Mouse (Mus musculus): ENCODE results near the gene Vapa. TPM values are rescaled to one million over a fixed set of nuclear protein-coding genes. Genes with fewer than 3 reads are reported as not detected.

The Vapa gene
- 160 and 205 TPM in 2 replicates for polyA plus RNA-seq (2015; fragmentation: Nextera tagmentation; extraction: Ambion mirVana)

DNA sequence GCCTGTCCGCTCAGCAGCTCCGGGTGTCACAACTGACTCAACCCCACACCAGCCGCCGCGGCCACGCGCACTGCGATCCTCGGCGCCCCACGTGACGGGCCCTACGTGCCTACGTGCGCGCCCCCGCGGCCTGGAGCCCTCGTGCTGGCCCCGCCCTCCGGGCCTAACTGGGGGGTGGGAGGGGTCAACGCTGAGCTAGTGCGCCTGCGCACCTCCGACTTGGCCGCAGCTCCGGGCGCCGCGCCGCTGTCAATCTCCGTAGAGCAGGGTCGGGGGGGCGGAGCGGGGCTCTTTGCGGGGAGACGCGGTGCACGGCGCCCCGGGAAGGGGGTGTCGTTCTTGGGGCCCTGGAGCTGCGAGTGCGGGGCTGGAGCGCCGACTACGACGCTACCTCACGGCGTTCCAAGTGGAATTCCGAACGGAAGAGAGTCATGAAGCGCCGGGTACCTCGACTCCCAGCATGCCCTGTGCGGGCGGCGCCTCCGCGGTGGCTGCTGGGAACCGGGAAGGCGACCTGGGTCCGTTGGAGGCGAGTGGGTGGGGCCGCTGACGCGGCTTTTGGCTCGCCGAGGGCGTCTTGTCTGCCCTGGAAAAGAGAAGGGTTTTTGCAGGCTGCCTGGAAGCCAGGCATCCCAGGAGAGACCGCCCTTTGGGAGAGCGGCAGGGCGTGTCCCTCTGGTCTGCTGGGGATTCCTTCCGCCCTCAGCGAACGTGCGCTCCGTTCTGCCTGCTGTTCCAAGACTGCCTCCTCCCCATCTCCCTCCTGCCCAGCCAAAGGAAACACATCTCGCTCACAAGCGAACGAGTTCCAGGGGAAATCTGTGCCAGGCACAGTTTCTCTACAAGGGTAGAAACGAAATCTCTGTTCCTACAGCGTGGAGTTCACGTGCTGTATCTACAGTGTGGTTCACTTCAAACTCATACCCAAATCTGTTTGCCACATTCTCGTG, at the start of gene Vapa:
Gene Vapa, minus strand, starts transcription at position 93 of the 950 bp plus-strand sequence.

DNA sequence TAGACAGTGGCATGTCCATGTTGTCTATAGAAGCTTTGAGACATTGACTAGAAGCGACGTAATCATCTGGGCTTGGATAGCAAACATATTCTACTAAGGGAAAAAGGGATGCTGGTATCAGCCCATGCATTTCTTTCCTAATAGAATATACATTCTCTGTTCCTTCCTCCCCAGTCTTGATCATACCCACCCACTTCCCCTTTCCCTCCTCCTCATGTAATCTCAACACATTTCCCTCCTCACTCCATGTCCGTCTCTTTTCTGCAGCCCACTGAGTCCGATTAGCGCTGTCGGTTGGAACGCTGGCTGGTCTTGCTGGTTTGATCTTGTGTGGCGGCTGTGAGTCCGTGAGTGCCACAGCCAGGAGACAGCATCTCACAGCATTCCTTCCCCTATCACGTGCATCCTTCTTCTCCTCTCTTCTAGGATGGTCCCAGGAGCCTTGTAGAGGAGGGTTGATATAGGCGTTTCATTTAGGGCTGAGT, 28.4 kb upstream of the Vapa start, which contains the start of gene Txndc2:
Gene Txndc2, minus strand, starts transcription at position 435 of the 485 bp plus-strand sequence.

DNA sequence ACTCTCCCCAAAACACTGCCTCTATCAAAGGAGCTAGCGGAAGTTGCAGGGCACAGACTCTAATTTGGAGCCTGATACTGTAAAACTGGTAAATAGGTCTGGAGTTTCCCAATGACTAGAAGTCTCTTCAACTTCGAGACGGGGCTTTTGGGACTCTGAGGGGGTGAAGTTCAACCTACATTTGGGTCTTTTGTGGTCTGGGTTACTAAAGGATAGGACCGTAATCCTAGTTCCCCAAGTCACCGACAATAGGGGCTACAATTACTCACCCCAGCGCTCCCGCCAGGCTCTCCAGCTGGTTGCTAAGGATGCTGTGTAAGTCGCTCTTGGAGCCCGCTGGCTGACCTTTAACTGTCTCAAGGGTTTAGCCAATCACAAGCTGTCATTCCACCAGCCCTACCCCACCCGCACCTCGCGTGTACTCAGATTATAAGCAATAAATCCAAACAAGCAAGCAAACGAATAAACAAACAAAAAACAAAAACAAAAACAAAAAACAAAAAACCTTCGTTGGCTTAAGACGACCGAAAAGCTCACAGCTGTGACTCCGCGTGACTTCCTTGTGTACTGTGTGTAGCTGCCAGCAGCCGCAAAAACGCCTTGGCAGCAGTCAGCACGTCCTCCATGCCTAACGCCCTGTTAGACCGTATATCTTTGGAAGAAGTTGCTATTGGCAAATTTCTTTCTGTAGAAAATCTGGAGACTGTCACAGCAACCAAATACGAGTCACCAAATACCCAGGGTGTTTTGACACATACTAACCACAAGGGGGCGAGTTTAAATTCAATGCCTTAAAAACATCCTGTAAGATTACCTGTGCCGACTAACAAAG, 72.7 kb downstream of the Vapa start, which contains the start of gene Tmem232:
Gene Tmem232, minus strand, starts transcription at position 342 of the 832 bp plus-strand sequence.

Other genes starting within 250 kb of the Vapa start
- 0.06 TPM in 1 of 2 replicates, not detected in the other for gene Tmem232, start 72.8 kb downstream of the Vapa start, polyA plus RNA-seq (2015; fragmentation: Nextera tagmentation; extraction: Ambion mirVana)
- 0.11 TPM in 1 of 2 replicates, not detected in the other for gene Txndc2, start 28.6 kb upstream of the Vapa start, polyA plus RNA-seq (2015; fragmentation: Nextera tagmentation; extraction: Ambion mirVana)
- gene Rab31, start 159.2 kb upstream of the Vapa start, polyA plus RNA-seq (2015; fragmentation: Nextera tagmentation; extraction: Ambion mirVana), result 26.8 and 28.2 TPM in 2 replicates
- 16.0 and 17.3 TPM in 2 replicates for gene Ppp4r1, start 169.0 kb upstream of the Vapa start, polyA plus RNA-seq (2015; fragmentation: Nextera tagmentation; extraction: Ambion mirVana)